Mouse (Mus musculus): ENCODE results near the gene Scd2.

GRCm38 (mm10) chr19:44308611-44309246, 15.3 kb downstream of the Scd2 start:
- TF ChIP-seq CTCF (IDR thresholded peaks at IDR 0.05; ENCODE audit: low read depth, low read length) (no peak), TAL1 (conservative IDR thresholded peaks at IDR 0.05; ENCODE audit: low read depth, low read length) (no peak), POLR2AphosphoS5 (IDR thresholded peaks at IDR 0.05; ENCODE audit: insufficient replicate concordance, low read depth, low read length) (0 out of 2 replicates have a peak, but pooled peaks have one; percentile 70), GATA1 (IDR thresholded peaks at IDR 0.05; ENCODE audit: borderline replicate concordance, low read length) (no peak), GATA2 (IDR thresholded peaks at IDR 0.05; ENCODE audit: borderline replicate concordance, low read depth, low read length) (no peak)
